Mouse (Mus musculus) frontal cortex, postnatal 14 days (tissue): Measurements from ENCODE around the gene Abl2.

Source experiments
- DNase-seq, 2 experiments: peaks; one replicate each; pipeline ENCODE4 v3.0.0; 2022; ENCODE audit warnings: low spot score in 2 of 2

Abl2 gene

DNA sequence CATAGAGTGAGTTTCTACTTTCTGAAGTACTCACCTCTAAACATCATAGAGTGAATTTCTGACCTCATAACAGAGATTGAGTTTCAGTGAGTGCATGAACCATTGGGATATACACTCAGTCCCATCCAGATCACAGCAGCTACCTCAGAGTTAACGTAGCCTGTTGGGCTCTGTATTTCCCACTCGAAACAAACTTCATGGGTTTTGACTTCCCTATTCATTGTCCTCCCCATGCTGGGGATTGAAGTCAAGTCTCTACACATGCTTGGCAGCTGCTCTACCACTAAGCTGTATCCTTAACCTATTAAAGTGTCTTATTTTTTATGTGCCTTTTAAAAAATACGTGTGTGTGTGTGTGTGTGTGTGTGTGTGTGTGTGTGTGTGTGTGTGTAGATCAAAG, 26.9 kb downstream of the Abl2 start:
- no peak for DNase-seq

DNA sequence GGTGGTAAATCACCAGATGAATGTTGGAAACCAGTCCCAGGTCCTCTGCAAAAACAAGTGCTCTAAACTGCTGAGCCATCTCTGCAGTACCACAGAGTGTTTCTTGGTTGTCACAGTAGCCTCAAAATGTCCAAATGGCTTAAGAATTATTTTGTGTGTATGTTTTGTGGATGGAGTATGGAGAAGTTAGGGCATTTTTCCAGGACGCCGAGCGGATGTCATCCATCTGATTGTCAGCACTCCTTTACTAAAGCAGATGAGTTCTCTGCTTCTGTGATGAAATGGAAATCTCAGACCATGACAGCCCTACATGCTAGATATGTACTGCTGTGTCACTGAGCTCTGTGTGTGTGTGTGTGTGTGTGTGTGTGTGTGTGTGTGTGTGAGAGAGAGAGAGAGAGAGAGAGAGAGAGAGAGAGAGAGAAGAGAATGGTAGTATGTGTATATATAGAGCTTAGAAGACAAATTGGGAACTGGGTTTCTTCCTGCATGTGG, 31.3 kb downstream of the Abl2 start:
- no peak for DNase-seq

DNA sequence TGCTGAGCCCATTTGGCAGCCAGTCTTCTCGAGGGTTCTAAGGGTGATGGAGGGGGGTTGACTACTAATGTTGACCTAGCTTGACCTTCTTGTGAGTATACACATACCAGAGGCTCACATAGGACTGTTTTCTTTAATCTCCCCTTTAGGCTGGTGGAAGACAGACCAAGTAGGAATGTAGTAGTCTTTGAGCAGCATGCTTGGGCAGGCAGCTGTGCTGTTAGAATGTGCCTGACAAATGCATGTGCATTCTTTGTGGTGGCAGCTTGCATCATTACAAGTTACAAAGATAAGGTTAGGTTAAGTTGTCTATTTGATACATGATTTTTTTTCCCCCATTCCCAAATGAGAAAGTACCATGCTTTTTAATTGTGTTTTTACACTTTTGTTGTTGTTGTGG, 31.8 kb downstream of the Abl2 start:
- no peak for DNase-seq

DNA sequence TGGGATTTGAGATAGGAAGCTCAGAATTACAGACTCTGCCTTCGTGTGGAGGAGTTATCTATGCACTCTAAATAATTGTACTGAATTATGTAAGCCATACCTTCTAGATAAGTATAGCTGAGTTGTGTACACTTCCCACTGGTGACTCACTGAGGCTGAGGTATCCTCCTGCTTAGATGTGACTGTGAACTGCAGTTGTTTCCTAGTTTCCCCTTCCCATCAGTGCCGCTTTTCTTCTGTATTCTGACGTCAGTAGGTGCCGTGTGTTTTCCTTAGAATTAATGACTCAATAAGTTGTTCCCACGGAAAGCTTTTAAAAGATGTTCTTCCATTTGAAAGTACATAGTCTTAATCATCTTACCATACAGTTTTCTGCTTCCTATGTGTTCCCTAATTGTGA, 34.7 kb downstream of the Abl2 start:
- DNase-seq, result no peak

DNA sequence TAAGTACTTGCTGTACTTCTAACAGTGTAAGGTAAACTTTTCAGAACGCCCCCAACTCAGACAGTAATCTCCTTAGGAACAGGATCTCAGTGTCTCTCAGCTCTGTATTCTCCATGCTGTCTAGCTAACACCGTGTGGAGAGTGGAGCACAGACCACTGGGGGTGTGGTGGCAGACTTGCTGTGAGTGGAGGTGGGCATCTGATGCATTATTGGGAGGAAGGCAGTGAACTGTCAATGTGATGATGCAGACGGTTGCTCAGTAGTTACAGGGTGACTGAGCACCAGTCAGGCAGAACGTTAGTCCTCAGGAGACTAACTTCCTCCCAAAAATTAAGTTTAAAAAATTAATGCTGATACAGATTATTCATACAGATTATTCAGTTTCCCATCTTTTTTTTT, 38.5 kb downstream of the Abl2 start:
- no peak for DNase-seq

DNA sequence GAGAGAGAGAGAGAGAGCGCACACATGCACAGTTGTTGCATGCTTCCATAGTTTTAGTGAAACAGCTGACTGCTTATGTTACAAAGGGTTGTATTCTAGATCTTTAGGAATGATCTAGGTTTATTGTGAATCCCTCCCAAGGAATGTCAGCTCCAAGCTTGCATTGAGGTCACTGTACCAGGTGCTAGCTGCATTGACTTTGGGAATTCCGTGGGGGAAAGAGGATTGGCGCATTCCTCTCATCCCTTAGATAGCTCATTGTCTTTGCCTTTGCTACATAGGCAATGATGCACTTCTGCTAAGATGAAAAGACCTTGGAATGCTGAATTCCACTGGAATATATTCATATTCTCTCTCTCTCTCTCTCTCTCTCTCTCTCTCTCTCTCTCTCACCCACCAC, 44.0 kb downstream of the Abl2 start:
- DNase-seq, result no peak

DNA sequence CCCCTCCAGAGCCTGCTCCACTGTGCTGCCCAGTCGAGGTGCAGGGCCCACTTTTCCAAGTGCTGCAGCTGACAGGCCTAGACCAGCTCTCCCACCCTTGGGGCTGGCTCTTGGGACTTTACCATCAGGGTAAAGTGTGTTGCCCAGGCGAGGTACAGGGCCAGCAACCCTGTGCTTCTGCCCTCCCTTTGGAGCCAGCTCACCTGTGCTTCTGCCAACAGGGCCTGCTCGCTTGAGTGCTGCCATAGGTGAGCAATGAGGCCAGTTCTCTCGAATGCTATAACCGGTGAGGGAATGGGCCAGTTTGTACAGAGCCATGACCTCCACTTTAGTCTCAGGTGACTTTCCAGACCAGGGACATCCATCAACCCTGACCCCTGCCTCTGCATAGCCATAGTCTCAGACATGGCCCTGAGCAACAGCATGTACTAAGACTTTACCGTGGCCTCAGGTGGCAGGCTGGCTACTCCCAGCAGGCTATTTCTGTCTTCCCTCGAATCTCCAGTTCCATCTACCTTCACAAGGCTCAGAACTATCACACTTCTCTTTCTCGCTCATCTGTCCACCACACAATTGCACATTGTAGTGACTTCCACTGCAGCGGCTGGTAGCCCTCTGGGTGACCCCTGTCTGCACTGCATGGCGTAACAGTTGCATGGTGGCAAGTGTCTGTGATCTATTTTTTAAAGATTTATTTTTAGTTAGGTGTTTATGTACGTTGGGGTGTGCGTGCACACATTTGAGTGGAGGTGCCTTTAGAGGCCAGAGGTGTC, 46.7 kb downstream of the Abl2 start:
- no peak for DNase-seq

DNA sequence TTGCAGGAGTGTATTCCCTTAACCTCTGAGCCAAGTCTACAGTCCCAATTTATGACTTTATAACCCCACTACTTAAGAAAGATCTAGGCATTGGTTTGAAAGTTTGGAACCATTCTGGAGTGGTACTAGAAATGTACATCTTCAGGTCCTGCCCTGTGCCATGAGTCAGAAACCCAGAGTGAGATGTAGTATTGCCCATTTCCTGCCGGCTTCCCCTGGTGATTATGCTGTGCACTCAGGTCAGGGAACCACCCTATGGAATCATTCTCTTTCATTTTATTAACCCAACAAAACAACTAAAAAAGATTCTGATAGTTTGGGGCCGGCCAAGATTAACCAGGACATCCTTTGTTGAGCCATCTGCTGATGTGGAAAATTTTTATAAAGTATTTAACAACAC, 47.4 kb downstream of the Abl2 start:
- no peak for DNase-seq

DNA sequence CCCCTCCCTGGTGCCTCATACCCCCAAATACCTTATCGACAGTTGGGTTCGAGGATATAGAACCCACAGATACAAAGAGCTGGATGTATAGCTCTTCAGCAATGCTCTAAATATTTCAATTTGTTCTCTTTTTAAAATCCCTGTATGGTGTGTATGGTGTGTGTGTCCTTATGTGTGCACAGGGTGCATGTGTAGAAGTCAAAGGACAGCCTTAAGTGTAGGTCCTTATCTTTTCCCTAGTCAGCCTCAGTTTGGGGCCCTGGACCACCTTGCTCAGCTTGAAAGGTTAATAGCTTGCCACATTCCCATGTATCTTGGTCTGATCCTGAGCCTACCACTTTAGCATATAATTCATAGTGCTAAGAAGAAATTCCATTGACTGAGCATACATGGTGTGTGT, 49.9 kb downstream of the Abl2 start:
- DNase-seq, result no peak

DNA sequence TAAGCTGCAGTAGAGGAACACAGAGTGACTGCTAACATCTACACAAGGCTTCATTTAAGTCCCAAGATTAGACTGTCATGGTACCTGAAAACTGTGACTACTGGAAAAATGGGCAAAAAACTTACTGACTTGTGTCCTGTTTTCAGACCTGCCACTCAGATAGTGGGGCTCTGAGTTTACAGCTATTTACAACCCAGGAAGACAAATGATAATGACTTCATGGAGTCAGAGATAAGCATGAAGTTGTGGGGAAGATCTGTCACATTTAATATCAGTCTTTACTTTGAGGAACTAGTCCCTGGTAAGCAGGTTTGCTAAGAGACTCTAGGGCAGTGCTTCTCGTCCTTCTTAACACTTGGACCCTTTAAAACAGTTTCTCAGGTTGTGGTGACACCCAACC, 51.7 kb downstream of the Abl2 start:
- DNase-seq, result no peak

DNA sequence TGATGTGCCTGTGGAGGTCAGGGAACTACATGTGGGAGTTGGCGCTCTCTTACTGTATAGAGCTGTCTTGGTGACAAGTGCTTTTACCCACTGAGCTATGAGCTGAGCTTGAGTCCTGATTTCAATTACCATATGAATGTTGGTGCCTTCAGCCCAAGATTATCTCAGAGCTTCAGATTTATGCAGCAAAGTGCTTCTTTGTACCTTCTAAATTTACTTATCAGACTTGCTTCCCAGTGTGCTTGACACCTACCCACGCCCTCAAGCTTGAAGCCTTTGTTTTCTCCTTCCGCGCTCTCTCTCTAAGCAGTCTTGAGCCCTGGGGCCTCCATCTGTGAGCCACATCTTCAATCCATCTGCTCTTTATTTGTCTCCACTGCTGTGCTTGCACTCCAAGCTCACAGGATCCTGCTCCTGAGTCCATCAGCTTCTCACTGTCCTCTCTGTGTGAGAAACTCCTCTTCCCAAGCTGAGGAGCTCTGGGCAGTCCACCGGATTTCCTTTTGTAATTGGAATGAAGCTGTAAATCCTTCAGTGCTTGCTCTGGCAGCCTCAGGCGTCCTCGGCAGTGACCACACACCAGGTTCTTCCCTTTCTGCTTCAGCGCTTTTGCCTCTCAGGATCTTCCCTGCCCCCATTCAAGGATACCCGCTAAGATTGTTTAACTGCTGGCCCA, 55.4 kb downstream of the Abl2 start:
- DNase-seq, result peak in 1 of 2 experiments; percentile 32

DNA sequence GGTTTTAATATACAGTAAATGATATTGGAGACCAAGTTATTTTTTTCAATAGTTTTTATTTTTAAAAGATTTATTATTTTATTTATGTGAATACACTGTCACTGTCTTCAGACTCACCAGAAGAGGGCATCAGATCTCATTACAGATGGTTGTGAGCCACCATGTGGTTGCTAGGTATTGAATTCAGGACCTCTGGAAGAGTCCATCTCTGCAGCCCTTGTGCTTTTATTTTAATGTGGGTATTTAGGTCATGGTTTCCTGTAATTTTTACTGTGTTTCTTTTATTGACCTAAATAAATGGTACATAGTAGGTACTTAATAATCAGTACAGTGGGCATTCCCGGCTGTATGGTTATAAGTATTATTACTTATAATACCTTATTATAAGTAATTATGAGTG, 56.1 kb downstream of the Abl2 start:
- DNase-seq, result no peak

DNA sequence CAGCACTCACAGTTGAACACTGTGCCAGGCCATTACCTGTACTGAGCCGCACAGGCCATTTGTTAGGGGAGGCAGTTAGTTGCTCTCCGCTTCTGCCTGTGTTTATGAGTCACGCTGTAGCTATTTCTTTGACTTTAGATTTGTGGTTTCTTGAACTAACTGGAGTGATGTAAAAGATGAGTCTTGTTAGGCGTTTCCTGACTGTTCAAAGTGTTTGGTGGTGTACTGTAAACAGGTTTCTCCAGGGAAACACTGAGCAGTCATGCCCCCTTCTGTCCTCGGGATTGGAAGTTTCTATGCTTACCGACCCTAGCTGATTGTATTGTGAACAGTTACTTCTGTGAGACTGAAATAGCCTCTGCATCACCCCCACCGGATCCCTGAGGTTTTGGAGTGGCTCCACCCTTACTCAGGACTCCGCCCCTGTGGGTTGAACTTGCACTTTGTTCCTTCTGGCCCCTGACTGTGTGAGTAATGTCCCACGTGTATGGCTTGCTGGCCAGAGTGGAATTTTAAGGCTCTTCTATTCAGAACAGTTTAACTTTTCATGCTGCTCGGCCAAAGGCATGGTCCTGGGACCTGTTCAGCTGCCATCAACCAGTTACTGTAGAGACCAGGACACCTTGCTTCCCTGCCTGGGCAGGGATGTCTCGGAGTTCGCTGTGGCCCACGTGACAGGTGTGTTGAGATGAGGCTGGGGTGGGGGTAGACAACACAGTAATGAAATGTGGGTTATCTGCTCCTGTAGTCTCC, 57.0 kb downstream of the Abl2 start:
- no peak for DNase-seq

DNA sequence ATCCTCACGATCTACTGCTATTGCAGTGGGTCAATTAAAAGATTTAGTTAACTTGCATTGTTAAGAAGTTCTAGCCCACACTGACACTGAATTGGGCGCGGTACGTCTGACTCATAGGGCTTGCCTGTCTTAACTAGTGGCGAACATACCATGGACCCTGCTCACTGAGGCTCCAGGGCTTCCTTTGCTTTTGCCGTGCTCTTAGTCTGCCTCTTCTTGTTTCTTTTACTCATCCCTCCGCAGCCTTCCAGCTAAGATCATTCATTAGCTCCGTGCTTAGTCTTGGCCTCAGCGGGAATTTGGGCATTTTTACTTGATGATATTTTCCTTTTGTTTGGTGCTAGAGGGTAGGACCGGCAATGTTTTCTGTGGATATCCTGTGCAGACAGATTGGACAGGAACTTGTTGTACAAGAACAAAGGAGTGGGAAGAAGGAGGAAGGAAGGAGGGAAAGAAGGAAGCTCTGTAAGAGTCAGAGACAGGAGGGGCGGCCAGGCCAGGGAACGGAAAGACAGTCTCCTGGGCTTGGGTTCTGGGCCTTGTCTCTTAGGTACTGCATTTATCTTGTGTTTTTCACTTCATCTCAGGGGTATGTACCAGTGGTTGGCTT, 58.5 kb downstream of the Abl2 start:
- DNase-seq, result no peak

DNA sequence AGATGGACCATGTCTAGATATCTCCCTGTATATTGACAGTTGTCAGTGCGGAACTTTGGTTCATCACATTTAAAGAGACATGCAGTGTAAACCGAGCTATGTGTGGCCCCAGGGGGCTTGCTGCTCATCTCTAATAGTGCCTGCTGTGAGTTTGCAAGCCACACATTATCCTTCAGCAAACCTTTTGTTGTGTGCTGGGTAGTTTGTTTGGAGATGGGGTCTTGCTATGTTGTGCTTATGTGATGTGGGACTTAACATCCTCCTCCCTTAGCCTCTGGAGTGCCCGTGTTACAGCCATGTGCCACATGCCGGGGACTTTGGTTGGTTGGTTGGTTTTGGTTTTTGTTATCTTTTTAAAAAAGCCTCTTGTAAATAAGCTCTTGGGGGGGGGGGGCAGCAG, 59.2 kb downstream of the Abl2 start:
- DNase-seq, result no peak

DNA sequence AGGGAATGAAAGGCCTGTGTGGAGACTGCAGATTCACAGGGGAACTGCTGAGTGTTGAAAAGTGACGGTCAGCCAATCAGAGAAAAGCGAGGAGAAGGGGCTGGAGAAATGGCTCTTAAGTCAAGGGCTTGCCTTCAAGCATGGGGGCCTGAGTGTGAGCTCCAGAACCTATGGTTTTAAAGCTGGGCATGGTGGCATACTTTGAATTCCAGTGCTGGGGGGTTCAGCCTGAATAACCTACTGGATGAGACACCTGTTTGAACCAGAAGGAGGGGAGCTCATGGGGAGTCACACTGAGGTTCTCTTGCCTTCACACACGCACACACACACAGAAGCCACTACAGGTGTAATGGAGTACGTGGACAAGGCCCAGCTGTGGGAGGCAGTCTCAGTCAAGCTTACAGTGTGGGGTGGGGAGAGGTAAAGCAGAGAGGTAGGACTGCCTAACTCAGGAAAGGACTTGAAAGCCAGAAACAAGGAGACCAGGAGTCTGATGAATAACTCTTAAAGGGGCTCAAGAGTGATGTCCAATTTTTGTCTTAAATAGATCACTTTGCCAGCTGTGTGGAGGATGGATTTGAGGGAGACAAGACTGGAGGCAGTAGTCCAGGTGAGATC, 61.8 kb downstream of the Abl2 start:
- no peak for DNase-seq

DNA sequence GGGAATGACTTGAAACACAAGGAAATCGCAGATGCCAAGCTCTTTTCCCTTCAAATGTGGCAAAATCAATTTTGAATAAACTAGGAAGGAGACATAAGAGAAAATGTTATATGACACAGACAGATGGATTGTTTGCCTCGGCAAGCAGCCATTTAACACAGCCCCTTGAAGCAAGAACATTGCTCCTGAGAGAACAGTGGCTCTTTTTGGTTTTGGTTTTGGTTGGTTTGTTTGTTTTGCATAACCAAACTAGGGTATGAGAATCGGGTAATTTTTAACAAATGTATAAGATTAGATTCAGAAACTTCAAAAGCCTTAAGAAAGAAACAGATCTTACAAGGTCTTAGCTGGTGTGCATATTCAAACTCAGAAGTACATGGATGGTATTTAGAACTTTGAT, 62.4 kb downstream of the Abl2 start:
- no peak for DNase-seq

DNA sequence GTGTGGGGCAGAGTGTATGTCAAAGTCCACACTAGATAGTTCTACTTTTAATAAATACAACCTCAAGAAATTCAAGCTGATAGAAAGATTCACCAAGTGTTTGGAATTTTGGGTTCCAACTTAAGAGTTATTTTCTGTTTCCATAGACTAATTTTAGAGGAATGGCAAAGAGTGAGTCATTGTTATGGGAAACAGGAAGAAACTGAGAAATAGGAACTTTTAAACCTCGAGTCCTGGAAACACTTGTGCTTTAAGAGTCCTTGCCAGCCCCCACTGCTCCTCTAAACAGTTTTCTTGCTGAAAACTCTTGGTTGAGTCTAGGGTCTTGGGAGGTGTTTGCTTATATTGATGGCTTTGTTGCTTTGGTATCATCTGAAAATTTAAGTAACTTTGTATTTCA, 65.6 kb downstream of the Abl2 start:
- DNase-seq, result no peak

DNA sequence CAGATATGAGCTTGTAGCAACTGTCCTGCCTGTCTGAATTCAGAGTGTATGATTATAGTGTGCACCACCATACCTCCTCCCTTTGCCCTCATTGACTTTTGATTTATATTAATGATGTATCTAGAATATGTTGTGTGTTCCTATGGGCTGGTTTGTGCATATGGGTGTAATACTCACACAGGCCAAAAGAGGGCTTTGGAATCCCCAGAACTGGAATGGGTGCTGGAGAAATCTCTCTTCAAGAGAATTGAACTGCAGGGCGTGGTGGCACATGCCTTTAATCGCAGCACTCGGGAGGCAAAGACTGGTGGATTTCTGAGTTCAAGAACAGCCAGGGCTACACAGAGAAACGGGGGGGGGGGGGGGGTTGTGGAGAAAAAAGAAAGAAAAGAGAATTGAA, 68.1 kb downstream of the Abl2 start:
- DNase-seq, result no peak

DNA sequence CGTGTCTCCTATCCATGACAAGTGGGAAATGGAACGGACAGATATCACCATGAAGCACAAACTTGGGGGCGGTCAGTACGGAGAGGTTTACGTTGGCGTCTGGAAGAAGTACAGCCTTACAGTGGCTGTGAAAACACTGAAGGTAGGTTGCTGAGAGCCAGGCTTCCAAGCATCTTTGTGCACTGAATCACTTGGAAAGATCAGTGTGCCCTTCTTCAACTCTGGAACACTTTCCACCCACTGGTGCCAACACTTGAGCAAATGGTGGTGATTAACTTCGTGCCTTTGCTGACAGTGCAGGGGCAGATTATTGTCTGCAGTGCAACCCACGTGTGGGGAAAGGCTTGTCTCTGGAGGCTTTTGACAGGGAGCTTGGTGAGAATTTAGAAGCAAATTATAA, 71.4 kb downstream of the Abl2 start:
- DNase-seq, result no peak

DNA sequence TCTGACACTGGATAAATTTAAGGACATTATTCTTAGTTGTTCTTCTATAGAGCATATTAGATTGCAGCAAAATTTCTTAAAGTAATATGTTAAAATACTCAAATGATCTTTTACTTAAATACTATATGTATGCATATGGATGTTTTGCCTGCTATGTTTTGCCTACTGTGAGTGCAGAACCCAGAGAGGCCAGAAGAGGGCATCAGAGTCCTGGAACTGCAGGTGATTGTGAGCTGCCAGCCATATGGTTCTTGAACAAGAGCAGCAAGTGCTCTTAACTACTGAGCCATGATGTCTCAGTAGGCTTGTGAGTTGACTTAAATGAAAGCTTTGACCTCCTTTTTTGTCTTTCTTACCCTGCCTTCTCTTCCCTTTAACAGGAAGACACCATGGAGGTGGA, 72.4 kb downstream of the Abl2 start:
- DNase-seq, result no peak

DNA sequence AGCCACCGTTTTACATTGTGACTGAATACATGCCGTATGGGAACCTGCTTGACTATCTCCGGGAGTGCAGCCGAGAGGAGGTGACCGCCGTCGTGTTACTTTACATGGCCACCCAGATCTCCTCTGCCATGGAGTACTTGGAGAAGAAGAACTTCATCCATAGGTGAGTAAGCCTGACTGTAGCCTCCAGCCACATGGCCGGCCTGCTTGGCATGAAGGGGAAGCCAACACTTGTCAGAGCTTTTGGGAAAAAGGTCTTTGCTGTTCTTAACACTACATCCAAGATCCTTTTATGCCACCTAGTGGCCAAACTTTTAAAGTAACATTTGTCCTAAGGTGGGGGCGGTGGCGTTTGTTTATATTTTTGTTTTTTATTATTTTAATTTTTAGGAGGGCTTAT, 74.5 kb downstream of the Abl2 start:
- no peak for DNase-seq
